Mouse (Mus musculus): ENCODE results near the gene Ttc7b. TPM values are rescaled to one million over a fixed set of nuclear protein-coding genes. Genes with fewer than 3 reads are reported as not detected.

The Ttc7b gene
- polyA plus RNA-seq, 1 experiment from 2014 or later, result 2.4 TPM

- Histone ChIP-seq H3K27ac (replicated peaks) (peak overlapping the region; percentile 95), H3K4me1 (replicated peaks; ENCODE audit: control insufficient read depth, insufficient read depth) (peaks cover 18% of the 10 kb centered on the region), H3K9ac (ENCODE audit: low read length) (no peak overlapping the region), H3K9me3 (ENCODE audit: control insufficient read depth, low read length) (no peaks in the 10 kb centered on the region), H3K4me3 (ENCODE audit: low read depth, low read length) (no peak overlapping the region), H3K27me3 (ENCODE audit: control insufficient read depth, insufficient read depth, low read length) (no peaks in the 10 kb centered on the region), H3K36me3 (ENCODE audit: control insufficient read depth, insufficient read depth, low read length) (no peaks in the 10 kb centered on the region), H3K4me2 (replicated peaks; ENCODE audit: low read depth) (no peak overlapping the region)
- 46% methylated on average over 1 of the region's 1 CpGs for WGBS
- DNase-seq (ENCODE audit: low spot score) (no peak), ATAC-seq (ENCODE audit: low FRiP score, low TSS enrichment) (no peak)
- TF ChIP-seq CTCF (IDR thresholded peaks at IDR 0.05; ENCODE audit: low read depth) (no peak), EP300 (optimal IDR thresholded peaks at IDR 0.05) (no peak)
Measured at GRCm38 (mm10) chr12:100283283-100283682, 237.3 kb downstream of the Ttc7b start.

DNA sequence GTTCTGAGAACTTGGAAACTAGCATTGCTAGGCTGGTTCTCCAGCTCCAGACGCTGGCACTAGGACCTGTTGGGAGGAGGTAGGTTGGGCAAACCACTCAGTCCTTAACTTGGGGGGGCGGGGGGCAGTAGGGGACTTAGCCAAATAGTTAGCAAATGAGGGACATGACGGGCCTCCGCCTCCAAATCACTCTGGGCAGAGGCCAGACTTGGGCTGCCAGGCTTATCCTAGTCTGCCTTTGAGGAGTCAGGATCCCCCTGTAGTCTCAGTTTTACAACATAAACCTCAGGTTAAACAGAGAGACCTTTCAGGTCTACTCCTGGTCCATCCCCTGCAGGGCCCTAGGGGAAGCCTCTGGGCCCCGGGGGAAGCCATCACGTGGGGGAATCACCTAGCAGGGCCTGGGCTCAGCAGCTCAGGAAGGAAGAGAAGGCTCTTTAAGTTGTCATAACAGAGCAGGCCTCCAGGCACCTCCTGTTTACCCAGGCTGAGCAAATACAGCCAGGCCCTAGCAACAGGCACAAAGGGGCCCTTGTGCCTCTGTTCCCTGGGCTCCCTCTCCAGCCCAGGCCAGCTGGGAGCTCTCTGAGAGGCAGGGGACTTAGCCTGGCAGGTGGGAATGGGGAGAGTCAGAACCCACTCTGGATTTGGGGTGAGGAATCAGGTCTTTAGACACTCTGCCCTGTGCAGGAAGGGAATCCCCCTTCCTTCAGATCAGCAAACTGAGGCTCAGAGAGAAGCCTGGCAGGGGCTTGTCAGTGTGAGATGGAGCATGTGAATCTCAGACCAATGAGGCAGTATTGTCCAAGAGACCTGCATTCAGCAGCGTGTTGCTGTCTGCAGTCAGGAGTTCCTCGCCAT is 238.4 kb downstream of the Ttc7b start:
- Histone ChIP-seq H3K27ac (replicated peaks) (peak overlapping the region; percentile 95), H3K36me3 (ENCODE audit: control insufficient read depth, insufficient read depth, low read length) (no peaks in the 10 kb centered on the region), H3K9me3 (ENCODE audit: control insufficient read depth, low read length) (no peaks in the 10 kb centered on the region), H3K27me3 (ENCODE audit: control insufficient read depth, insufficient read depth, low read length) (no peaks in the 10 kb centered on the region), H3K4me3 (ENCODE audit: low read depth, low read length) (no peak overlapping the region), H3K4me2 (replicated peaks; ENCODE audit: low read depth) (no peak overlapping the region; the same call in 1 of the 2 replicates), H3K9ac (ENCODE audit: low read length) (peak overlapping the region; percentile 28), H3K4me1 (replicated peaks; ENCODE audit: control insufficient read depth, insufficient read depth) (peaks cover 21% of the 10 kb centered on the region)
- WGBS, result 34% methylated on average over 8 of the region's 8 CpGs
- TF ChIP-seq EP300 (optimal IDR thresholded peaks at IDR 0.05), result no peak
- TF ChIP-seq CTCF (IDR thresholded peaks at IDR 0.05; ENCODE audit: low read depth), result peak; percentile 28; the same call in 1 of the 2 replicates
- peak; percentile 93 for ATAC-seq (ENCODE audit: low FRiP score, low TSS enrichment)
- DNase-seq (ENCODE audit: low spot score), result peak; percentile 90

DNA sequence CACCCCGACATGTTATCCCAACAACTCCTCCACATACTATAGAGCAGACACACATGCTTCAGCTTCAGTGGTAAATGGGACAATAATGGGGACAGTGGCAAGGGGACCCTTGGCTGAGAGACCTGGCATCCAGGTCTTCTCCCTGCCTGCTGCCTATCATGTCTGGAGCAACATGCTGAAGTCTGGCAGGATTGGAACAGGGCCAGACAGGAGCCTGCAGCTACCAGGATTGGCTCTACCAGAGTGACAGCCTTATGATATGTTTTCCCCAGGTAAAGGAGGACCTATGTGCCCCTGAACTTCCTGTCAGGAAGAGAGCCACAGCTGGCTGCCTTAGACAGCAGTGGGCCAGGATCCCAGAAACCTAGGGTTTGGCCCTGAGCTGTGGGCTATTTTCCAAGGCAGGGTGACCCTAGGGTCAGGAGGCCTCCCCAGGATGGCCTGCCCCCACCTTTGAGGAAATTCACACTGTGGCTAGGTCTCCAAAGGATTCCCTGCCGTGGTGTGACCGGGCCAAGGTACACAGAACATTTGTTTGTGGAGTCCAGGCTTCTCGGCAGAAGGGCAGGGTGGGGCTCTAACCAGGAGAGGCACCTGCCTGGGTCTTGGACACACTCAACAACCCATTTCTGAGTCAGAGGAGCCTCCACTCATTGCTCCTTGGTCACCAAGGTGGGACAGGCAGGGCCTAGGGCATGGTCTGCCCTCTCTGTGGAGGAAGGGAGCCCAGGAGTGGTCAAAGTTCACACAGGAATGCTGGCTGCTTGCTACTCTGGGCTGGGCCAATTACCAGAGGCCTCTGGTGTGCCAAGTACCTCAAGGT is 239.4 kb downstream of the Ttc7b start:
- H3K27ac ChIP-seq (replicated peaks), result peak overlapping the region; percentile 95
- WGBS, result 58% methylated on average over 4 of the region's 4 CpGs
- peak; percentile 90 for ATAC-seq (ENCODE audit: low FRiP score, low TSS enrichment)
- DNase-seq (ENCODE audit: low spot score), result peak; percentile 84
- no peaks in the 10 kb centered on the region for H3K9me3 ChIP-seq (ENCODE audit: control insufficient read depth, low read length)
- no peak overlapping the region for H3K4me2 ChIP-seq (replicated peaks; ENCODE audit: low read depth)
- H3K9ac ChIP-seq (ENCODE audit: low read length), result no peak overlapping the region
- H3K27me3 ChIP-seq (ENCODE audit: control insufficient read depth, insufficient read depth, low read length), result no peaks in the 10 kb centered on the region
- TF ChIP-seq CTCF (IDR thresholded peaks at IDR 0.05; ENCODE audit: low read depth) (no peak), EP300 (optimal IDR thresholded peaks at IDR 0.05) (no peak)
- no peaks in the 10 kb centered on the region for H3K36me3 ChIP-seq (ENCODE audit: control insufficient read depth, insufficient read depth, low read length)
- H3K4me3 ChIP-seq (ENCODE audit: low read depth, low read length), result no peak overlapping the region
- peaks cover 27% of the 10 kb centered on the region for H3K4me1 ChIP-seq (replicated peaks; ENCODE audit: control insufficient read depth, insufficient read depth)

DNA sequence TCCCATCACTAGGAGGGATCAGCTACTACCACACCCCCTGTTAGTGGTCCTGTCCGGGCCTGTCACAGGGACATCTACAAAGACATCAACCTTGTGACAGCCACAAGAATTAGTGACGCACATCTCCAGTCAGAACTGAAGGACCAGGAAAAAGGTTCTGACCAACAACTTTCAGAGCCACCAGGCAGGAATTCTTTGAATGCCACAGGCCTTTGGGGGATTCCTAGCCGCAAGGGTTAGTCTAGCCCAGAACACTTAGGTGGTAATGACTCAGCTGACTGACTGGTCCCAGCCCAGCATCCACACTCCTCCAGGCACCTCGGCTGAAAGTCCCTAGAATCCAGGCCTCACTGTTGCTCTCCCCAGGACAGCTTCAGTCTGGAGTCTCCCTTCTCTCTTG is 240.7 kb downstream of the Ttc7b start:
- Histone ChIP-seq H3K4me3 (ENCODE audit: low read depth, low read length) (no peak overlapping the region), H3K4me2 (replicated peaks; ENCODE audit: low read depth) (no peak overlapping the region), H3K4me1 (replicated peaks; ENCODE audit: control insufficient read depth, insufficient read depth) (peaks cover 31% of the 10 kb centered on the region), H3K9me3 (ENCODE audit: control insufficient read depth, low read length) (no peaks in the 10 kb centered on the region), H3K36me3 (ENCODE audit: control insufficient read depth, insufficient read depth, low read length) (no peaks in the 10 kb centered on the region), H3K27me3 (ENCODE audit: control insufficient read depth, insufficient read depth, low read length) (no peaks in the 10 kb centered on the region), H3K9ac (ENCODE audit: low read length) (no peak overlapping the region), H3K27ac (replicated peaks) (no peak overlapping the region)
- ATAC-seq (ENCODE audit: low FRiP score, low TSS enrichment), result no peak
- no peak for DNase-seq (ENCODE audit: low spot score)
- TF ChIP-seq EP300 (optimal IDR thresholded peaks at IDR 0.05) (no peak), CTCF (IDR thresholded peaks at IDR 0.05; ENCODE audit: low read depth) (no peak)
- 64% methylated on average over 4 of the region's 4 CpGs for WGBS

DNA sequence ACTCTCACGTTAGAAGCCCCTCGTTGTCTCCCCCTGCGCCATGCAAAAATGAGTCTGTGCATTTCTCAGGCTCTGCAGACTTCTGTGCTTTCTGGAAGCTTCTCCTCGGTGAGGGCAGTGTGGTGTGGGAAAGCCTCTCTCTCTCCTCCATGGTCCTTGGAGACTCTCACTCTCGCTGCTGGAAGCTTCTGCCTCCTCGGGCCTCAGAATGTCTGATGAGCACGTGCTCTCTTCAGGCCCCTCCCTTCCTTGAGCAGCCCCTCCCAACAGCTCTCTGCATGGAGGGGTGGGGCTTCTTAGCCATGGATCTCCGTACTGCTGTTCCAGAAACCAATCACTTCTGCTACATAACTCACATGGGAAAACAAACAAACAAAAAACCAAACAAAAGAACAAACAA is 242.3 kb downstream of the Ttc7b start:
- H3K4me2 ChIP-seq (replicated peaks; ENCODE audit: low read depth), result no peak overlapping the region
- no peak for TF ChIP-seq EP300 (optimal IDR thresholded peaks at IDR 0.05)
- no peak for TF ChIP-seq CTCF (IDR thresholded peaks at IDR 0.05; ENCODE audit: low read depth)
- no peaks in the 10 kb centered on the region for H3K36me3 ChIP-seq (ENCODE audit: control insufficient read depth, insufficient read depth, low read length)
- H3K4me3 ChIP-seq (ENCODE audit: low read depth, low read length), result no peak overlapping the region
- no peaks in the 10 kb centered on the region for H3K9me3 ChIP-seq (ENCODE audit: control insufficient read depth, low read length)
- no peak overlapping the region for H3K9ac ChIP-seq (ENCODE audit: low read length)
- H3K27me3 ChIP-seq (ENCODE audit: control insufficient read depth, insufficient read depth, low read length), result no peaks in the 10 kb centered on the region
- no peak for ATAC-seq (ENCODE audit: low FRiP score, low TSS enrichment)
- no peak for DNase-seq (ENCODE audit: low spot score)
- 33% methylated on average over 8 of the region's 8 CpGs for WGBS
- H3K4me1 ChIP-seq (replicated peaks; ENCODE audit: control insufficient read depth, insufficient read depth), result peaks cover 31% of the 10 kb centered on the region
- no peak overlapping the region for H3K27ac ChIP-seq (replicated peaks)
